Mouse (Mus musculus): ENCODE measurements around the gene Farsb. TPM values are rescaled to one million over a fixed set of nuclear protein-coding genes. Genes with fewer than 3 reads are reported as not detected.
A peak's percentile ranks its signal among the peaks of the same experiment; 100 is the strongest.

Gene Farsb
- polyA plus RNA-seq, 1 experiment from 2014 or later: 154 TPM

DNA sequence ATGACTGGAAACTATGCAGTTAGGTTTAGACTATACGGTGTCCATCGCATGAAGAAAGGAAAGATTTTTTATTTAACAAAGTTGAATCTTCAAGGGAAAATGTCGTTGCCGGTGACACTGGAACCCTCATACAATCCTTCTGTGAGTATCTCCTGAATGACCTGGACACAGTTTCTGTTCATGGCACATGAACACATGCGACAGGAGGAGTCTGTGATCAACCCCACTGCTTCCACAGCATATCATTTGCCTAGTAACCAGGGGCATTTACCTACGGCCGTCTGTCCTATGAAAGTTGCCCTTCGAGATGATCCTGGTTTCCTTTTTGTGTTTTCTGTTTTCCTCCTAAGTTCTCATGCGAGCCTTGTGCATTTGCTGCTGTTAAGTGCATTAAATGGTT, 55.2 kb downstream of the Farsb start:
- H3K4me1 ChIP-seq (ENCODE audit: control insufficient read depth, insufficient read depth, low read length): peaks cover 4% of the 10 kb centered on the region; the same call in 1 of the 2 replicates
- H3K4me3 ChIP-seq (ENCODE audit: low read depth, low read length): no peak overlapping the region
- no peaks in the 10 kb centered on the region for H3K36me3 ChIP-seq (ENCODE audit: control insufficient read depth, insufficient read depth, low read length)
- H3K27me3 ChIP-seq (ENCODE audit: control insufficient read depth, insufficient read depth, low read length): no peaks in the 10 kb centered on the region
- H3K9me3 ChIP-seq (ENCODE audit: control insufficient read depth, low read length): no peaks in the 10 kb centered on the region
- WGBS: 93% methylated on average over 9 of the region's 9 CpGs
- no peak overlapping the region for H3K27ac ChIP-seq (ENCODE audit: low read depth, low read length)
- H3K4me2 ChIP-seq: no peak overlapping the region
- DNase-seq (ENCODE audit: low spot score, missing footprints): no peak
- ATAC-seq (ENCODE audit: low FRiP score): no peak
- no peak overlapping the region for H3K9ac ChIP-seq (ENCODE audit: low read length)

DNA sequence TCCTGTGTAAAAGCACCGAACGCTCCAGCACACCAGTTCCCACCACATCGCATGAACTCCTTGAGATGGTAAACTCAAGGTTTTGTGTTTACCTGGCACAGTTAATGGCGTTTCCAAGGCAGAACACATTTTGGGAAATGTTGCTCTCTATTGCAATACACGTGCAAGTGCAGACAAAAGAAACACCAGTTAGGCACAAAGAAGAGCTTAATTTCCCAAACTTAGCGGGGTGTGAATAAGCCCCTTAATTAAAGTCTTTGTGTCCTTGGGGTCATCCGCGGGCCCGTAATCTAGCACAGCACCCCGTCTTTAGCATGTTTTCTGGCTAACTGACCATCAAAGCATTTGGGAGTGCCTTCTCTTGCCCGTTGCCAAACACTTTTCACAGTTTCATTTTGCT, 59.8 kb downstream of the Farsb start:
- Histone ChIP-seq H3K36me3 (ENCODE audit: control insufficient read depth, insufficient read depth, low read length) (peaks cover 2% of the 10 kb centered on the region; the same call in 1 of the 2 replicates), H3K4me2 (no peak overlapping the region), H3K9me3 (ENCODE audit: control insufficient read depth, low read length) (no peaks in the 10 kb centered on the region), H3K27ac (ENCODE audit: low read depth, low read length) (no peak overlapping the region), H3K4me3 (ENCODE audit: low read depth, low read length) (no peak overlapping the region), H3K9ac (ENCODE audit: low read length) (no peak overlapping the region), H3K4me1 (ENCODE audit: control insufficient read depth, insufficient read depth, low read length) (peaks cover 4% of the 10 kb centered on the region; the same call in 1 of the 2 replicates), H3K27me3 (ENCODE audit: control insufficient read depth, insufficient read depth, low read length) (no peaks in the 10 kb centered on the region)
- 19% methylated on average over 11 of the region's 11 CpGs for WGBS
- DNase-seq (ENCODE audit: low spot score, missing footprints) (peak; percentile 91), ATAC-seq (ENCODE audit: low FRiP score) (no peak)

DNA sequence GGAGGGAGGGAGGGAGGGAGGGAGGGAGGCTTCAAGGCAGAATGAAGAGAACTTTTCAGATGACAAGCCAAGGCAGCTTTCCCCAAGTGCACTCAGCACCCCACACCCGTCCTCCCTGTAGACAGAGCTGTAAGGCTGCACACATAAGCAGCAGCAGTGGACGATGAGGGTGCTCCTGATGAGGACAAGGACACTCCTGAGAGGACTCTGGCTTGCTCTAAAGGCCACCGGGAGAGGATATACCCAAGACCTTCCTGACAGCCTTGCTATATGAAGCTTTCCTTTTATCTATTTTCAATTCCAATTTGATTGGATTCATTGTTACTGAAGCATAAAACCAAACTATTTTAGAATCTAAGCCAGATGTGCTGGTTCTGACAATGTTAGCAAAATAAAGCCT, 61.9 kb downstream of the Farsb start:
- 59% methylated on average over 3 of the region's 3 CpGs for WGBS
- ATAC-seq (ENCODE audit: low FRiP score) (no peak), DNase-seq (ENCODE audit: low spot score, missing footprints) (peak; percentile 75)
- Histone ChIP-seq H3K4me2 (no peak overlapping the region), H3K4me1 (ENCODE audit: control insufficient read depth, insufficient read depth, low read length) (peaks cover 14% of the 10 kb centered on the region), H3K27me3 (ENCODE audit: control insufficient read depth, insufficient read depth, low read length) (no peaks in the 10 kb centered on the region), H3K9ac (ENCODE audit: low read length) (no peak overlapping the region), H3K36me3 (ENCODE audit: control insufficient read depth, insufficient read depth, low read length) (peaks cover 2% of the 10 kb centered on the region; the same call in 1 of the 2 replicates), H3K4me3 (ENCODE audit: low read depth, low read length) (no peak overlapping the region), H3K27ac (ENCODE audit: low read depth, low read length) (no peak overlapping the region), H3K9me3 (ENCODE audit: control insufficient read depth, low read length) (no peaks in the 10 kb centered on the region)

DNA sequence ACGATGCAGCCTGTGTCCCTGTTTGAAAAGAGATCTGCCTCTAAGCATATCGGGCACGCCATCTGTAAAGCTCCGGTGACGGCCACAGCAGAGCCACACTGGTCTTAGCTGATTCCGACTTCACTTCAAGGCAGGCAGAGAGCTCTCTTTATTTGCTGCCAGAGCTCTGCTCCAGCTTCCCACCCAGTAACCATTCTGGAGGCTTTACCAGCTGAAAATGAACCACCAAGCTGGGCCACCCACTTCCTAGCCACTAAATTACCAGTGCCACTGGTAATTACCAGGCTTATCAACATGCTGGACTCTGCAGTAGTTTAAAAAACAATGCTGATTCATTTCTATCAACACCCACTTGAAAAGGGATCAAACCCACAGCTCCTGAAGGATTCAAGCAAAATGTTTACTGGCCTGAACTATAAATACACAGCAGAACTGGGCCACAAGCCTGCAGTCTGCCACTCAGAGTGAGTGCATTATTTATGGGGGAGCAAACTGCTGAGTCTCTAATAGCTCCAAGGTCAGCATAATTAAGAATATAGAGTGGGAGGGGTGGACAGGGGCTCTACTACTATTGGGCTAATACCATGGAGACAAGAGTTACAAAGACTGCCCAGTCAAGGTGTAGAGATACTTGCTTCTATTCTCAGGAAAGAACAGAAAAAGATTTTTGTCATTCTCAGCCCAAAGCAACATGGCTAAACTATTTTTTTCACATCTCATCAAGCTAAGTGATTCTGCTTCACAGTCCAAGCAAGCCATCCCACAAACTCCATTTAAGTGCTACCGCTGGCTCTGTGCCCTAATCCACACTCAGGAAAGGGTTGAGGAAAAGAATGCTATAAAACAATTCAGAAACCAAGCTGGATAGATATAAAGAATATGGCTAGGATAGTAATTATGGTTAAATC, 62.6 kb downstream of the Farsb start:
- no peak overlapping the region for H3K4me3 ChIP-seq (ENCODE audit: low read depth, low read length)
- no peak overlapping the region for H3K9ac ChIP-seq (ENCODE audit: low read length)
- peak; percentile 72 for DNase-seq (ENCODE audit: low spot score, missing footprints)
- H3K27ac ChIP-seq (ENCODE audit: low read depth, low read length): no peak overlapping the region
- no peaks in the 10 kb centered on the region for H3K27me3 ChIP-seq (ENCODE audit: control insufficient read depth, insufficient read depth, low read length)
- peaks cover 2% of the 10 kb centered on the region; the same call in 1 of the 2 replicates for H3K36me3 ChIP-seq (ENCODE audit: control insufficient read depth, insufficient read depth, low read length)
- ATAC-seq (ENCODE audit: low FRiP score): no peak
- peaks cover 14% of the 10 kb centered on the region for H3K4me1 ChIP-seq (ENCODE audit: control insufficient read depth, insufficient read depth, low read length)
- WGBS: 78% methylated on average over 7 of the region's 7 CpGs
- no peaks in the 10 kb centered on the region for H3K9me3 ChIP-seq (ENCODE audit: control insufficient read depth, low read length)
- H3K4me2 ChIP-seq: no peak overlapping the region

DNA sequence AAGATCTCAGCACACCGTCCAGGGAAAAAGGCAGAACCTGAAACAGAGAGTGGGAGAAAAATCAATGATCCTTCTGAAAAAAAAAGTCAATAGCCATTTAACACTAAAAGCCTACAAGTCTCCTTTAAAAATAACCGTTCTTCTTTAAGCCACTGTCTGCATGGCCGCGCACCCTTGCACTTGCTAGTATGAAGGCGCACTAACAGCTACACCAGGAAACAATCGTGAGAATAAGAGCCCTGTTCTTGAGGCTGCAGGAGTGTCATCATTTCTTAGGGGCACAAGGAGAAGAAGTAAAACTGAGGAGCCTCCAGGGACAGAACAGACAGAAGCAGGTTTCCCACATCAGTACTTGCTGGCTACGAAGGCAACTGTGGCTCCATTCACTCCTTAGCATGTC, 63.4 kb downstream of the Farsb start:
- Histone ChIP-seq H3K9me3 (ENCODE audit: control insufficient read depth, low read length) (no peaks in the 10 kb centered on the region), H3K27ac (ENCODE audit: low read depth, low read length) (no peak overlapping the region), H3K4me1 (ENCODE audit: control insufficient read depth, insufficient read depth, low read length) (peaks cover 14% of the 10 kb centered on the region), H3K36me3 (ENCODE audit: control insufficient read depth, insufficient read depth, low read length) (peaks cover 2% of the 10 kb centered on the region; the same call in 1 of the 2 replicates), H3K9ac (ENCODE audit: low read length) (no peak overlapping the region), H3K4me3 (ENCODE audit: low read depth, low read length) (no peak overlapping the region), H3K4me2 (no peak overlapping the region), H3K27me3 (ENCODE audit: control insufficient read depth, insufficient read depth, low read length) (no peaks in the 10 kb centered on the region)
- WGBS: 94% methylated on average over 7 of the region's 7 CpGs
- ATAC-seq (ENCODE audit: low FRiP score) (no peak), DNase-seq (ENCODE audit: low spot score, missing footprints) (peak; percentile 35)

DNA sequence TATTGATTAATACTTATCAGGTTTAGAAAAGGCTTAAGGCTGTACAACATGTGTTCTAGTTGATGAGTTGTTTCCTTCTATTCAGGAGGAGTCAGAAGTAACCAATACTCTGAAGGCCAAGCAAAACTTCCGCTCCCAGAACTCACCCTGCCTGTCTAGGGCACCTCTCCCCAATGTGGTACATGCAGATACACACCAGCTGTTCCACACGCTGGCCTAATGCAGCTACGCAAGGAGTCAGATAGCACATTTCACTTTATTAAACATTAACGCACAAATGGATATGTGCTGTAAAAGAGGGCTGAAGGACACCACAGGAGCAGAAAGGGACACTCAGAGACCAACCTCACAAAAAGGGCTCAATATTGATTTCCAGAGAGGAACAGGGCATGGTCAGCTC, 63.8 kb downstream of the Farsb start:
- H3K9me3 ChIP-seq (ENCODE audit: control insufficient read depth, low read length): no peaks in the 10 kb centered on the region
- no peak overlapping the region for H3K4me2 ChIP-seq
- no peaks in the 10 kb centered on the region for H3K27me3 ChIP-seq (ENCODE audit: control insufficient read depth, insufficient read depth, low read length)
- H3K4me3 ChIP-seq (ENCODE audit: low read depth, low read length): no peak overlapping the region
- DNase-seq (ENCODE audit: low spot score, missing footprints) (no peak), ATAC-seq (ENCODE audit: low FRiP score) (no peak)
- H3K4me1 ChIP-seq (ENCODE audit: control insufficient read depth, insufficient read depth, low read length): peaks cover 14% of the 10 kb centered on the region
- 91% methylated on average over 4 of the region's 4 CpGs for WGBS
- no peak overlapping the region for H3K27ac ChIP-seq (ENCODE audit: low read depth, low read length)
- peaks cover 2% of the 10 kb centered on the region; the same call in 1 of the 2 replicates for H3K36me3 ChIP-seq (ENCODE audit: control insufficient read depth, insufficient read depth, low read length)
- H3K9ac ChIP-seq (ENCODE audit: low read length): no peak overlapping the region

DNA sequence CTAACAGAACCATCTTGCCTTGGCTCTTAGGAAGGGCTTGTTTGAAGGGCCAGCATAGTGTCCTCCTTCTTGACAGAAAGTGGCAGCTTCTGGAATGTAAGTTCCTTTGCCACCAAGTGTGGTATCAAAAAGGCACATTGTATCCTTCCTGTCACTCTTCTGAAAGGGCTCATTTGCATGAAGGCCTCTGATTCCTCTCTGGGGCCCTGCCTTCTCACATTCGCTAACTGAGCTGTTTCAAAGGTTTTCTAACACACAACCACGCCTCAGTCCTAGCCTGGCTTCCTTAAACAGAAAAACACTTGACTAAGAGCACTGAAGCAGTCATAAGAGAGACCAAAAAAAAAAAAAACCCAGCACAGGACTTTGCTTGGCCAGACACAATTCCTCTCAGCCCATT, 66.1 kb downstream of the Farsb start:
- Histone ChIP-seq H3K9ac (ENCODE audit: low read length) (no peak overlapping the region), H3K27ac (ENCODE audit: low read depth, low read length) (no peak overlapping the region), H3K9me3 (ENCODE audit: control insufficient read depth, low read length) (no peaks in the 10 kb centered on the region), H3K4me1 (ENCODE audit: control insufficient read depth, insufficient read depth, low read length) (peaks cover 9% of the 10 kb centered on the region), H3K4me2 (no peak overlapping the region), H3K4me3 (ENCODE audit: low read depth, low read length) (no peak overlapping the region), H3K36me3 (ENCODE audit: control insufficient read depth, insufficient read depth, low read length) (peaks cover 2% of the 10 kb centered on the region; the same call in 1 of the 2 replicates), H3K27me3 (ENCODE audit: control insufficient read depth, insufficient read depth, low read length) (no peaks in the 10 kb centered on the region)
- no peak for DNase-seq (ENCODE audit: low spot score, missing footprints)
- ATAC-seq (ENCODE audit: low FRiP score): 0 out of 2 replicates have a peak, but pooled peaks have one; percentile 34
- 34% methylated on average over 2 of the region's 2 CpGs for WGBS

DNA sequence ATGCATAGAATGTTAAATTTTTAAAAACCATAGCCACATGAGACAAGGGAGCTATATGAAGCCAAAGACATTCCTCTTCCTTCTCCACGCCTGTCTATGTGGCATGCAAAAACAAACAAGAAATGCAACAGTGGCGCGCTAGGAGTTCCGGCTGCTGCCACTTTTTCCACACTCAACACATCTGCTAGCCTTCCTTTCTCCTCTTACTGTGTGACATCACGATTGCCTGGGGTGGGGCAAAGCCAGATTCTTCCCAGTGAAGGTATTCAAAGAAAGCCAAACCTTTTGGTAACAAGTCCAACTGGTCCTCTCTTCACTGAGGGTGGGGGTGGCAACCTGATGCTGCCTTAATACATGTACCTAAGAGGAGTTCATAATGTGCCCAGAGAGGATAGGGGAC, 66.9 kb downstream of the Farsb start:
- H3K27me3 ChIP-seq (ENCODE audit: control insufficient read depth, insufficient read depth, low read length): no peaks in the 10 kb centered on the region
- H3K9me3 ChIP-seq (ENCODE audit: control insufficient read depth, low read length): no peaks in the 10 kb centered on the region
- H3K4me1 ChIP-seq (ENCODE audit: control insufficient read depth, insufficient read depth, low read length): peaks cover 9% of the 10 kb centered on the region
- H3K36me3 ChIP-seq (ENCODE audit: control insufficient read depth, insufficient read depth, low read length): peaks cover 2% of the 10 kb centered on the region; the same call in 1 of the 2 replicates
- no peak overlapping the region for H3K4me2 ChIP-seq
- ATAC-seq (ENCODE audit: low FRiP score) (no peak), DNase-seq (ENCODE audit: low spot score, missing footprints) (peak; percentile 79)
- WGBS: 92% methylated on average over 5 of the region's 5 CpGs
- no peak overlapping the region for H3K4me3 ChIP-seq (ENCODE audit: low read depth, low read length)
- H3K27ac ChIP-seq (ENCODE audit: low read depth, low read length): no peak overlapping the region
- H3K9ac ChIP-seq (ENCODE audit: low read length): no peak overlapping the region

DNA sequence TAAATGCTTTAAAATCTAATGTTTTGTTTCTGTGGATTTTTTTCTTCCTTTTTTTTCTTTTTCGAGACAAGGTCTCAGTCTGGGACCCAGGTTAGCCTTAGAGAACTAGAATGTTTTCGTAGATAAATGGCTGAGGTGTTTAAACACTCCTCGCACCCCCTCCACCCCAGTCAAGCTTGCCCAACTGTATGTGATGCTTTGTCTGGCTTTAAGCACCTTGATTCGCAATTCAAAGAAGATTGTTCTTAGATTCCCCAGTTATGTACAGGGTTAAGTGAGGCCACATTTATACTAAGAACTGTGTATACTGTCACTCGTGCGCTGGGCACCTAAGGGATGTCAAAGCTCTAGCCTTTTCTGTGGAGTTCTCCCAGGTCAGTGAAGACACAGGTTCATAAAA, 68.4 kb downstream of the Farsb start:
- ATAC-seq (ENCODE audit: low FRiP score): no peak
- Histone ChIP-seq H3K4me1 (ENCODE audit: control insufficient read depth, insufficient read depth, low read length) (peaks cover 9% of the 10 kb centered on the region), H3K9me3 (ENCODE audit: control insufficient read depth, low read length) (no peaks in the 10 kb centered on the region), H3K9ac (ENCODE audit: low read length) (no peak overlapping the region), H3K4me2 (no peak overlapping the region), H3K4me3 (ENCODE audit: low read depth, low read length) (no peak overlapping the region), H3K27me3 (ENCODE audit: control insufficient read depth, insufficient read depth, low read length) (no peaks in the 10 kb centered on the region), H3K27ac (ENCODE audit: low read depth, low read length) (no peak overlapping the region), H3K36me3 (ENCODE audit: control insufficient read depth, insufficient read depth, low read length) (peaks cover 2% of the 10 kb centered on the region; the same call in 1 of the 2 replicates)
- no peak for DNase-seq (ENCODE audit: low spot score, missing footprints)
- WGBS: 94% methylated on average over 6 of the region's 6 CpGs
